Mouse (Mus musculus) frontal cortex, postnatal 10 days (tissue): ENCODE results near the gene Dolpp1.
"Not testable (repeated sequence)": the region's sequence is repeated elsewhere in the genome, so short reads cannot be mapped to it uniquely, and the experiment has no call there.

Experiments used
- DNase-seq, 2 experiments: peaks; one replicate each; pipeline ENCODE4 v3.0.0; 2022; ENCODE audit warnings: low spot score in 2 of 2, mixed read lengths in 1 of 2

The Dolpp1 gene

GRCm38 (mm10) chr2:30409454-30410176 is 17.6 kb downstream of the Dolpp1 start:
- DNase-seq, result no peak

DNA sequence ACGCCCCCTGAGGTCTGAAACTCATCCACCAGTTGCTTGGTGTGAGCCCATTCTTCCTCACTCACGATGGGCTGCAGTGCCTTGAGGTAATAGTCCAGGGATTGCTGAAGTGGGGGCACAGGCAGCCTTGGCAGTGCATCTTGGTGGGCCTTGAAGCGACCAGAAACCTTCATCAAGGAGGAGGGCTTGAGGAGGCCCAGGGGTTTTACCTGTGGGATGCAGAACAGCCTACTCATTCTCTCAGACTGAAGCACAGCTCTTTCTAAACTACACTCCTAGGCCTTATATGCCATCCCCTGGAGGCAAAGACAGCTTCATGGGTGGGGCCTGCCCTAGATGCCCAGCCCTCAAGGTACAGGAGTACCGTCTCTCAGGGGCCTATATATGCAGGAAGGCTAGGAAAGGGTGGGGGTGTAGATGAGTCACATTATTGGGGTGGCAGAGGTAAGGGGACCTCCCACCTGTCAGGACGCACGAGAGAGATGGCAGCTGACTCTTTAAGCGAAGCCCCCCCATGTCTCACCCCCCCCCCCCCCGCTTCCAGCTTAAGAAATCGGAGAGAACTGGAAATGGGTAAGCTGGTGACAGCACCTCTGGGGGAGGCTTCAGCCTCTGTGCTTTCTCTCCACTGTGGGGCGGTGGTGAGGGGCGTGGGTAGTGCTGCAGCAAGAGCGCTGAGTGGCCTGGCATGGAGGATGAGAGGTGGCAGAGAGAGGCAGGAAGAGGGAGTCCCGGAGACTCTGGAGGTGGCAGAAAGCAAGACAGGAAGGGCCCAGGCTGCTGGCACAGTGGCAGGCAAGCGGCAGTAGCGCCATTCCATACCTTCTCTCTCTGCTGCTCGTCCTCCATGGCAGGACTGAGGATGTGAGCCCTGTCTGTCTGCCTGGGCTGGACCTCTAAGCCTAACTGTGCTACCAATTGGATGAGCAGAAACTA is 21.3 kb downstream of the Dolpp1 start:
- DNase-seq, result no peak

- DNase-seq, result no peak
These were observed 22.0 kb downstream of the Dolpp1 start for GRCm38 (mm10) chr2:30414101-30414500.

DNA sequence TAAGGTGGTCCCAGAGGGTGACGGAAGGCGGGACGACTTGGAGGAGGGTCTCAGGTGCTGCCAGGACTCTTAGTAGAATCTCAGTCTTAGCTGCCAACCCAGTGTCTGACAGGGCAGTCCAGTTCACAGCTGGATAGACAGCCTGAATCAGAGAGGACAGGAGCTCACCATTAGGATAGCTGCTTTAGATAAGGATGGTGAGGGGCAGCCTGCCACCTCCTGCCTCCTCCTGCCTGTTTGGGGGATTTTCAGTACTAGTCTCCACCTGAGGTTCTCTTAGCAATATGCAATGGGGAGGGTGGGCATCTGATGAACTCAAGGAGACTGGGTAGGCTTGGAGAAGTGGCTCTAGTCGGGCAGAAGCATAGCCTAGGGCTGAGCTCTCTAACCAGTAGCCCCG is 22.6 kb downstream of the Dolpp1 start:
- DNase-seq, result no peak

DNA sequence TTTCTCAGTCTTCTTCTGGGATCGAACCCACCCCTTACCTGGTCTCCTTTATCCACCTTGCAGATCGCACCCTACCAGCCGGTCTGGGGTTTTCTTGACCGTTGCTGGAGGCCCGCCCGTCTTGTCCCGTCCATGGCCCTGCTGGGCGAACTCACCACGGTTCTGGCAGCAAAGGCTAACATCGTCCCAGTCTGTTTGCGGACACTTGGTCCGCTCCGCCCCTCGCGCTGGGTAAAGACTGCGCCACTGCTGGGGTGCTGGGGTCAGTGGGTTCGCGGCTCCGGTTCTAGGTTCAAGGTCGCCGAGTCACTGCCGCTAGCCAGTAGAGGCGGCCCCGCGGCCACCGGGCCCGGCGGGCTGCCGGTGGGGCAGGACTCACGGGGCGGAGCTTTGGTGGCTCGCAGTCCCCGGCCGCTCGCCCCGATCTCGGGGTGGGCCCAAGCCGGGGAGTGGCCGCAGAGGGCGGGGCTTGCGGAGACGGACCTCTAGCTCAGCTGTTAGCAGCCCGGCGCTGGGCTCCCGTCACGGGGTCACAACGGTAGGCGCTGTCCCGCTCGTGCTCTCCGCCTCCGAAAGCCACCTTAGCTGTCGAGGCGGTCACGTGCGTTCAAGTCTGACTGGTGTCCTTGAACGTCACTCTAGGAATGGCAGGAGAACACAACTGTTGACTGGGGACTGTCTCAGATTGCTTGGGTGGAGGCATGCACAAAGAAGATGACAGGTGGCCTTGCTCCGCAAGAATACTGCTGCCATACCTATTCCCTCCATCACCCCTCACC is 23.3 kb downstream of the Dolpp1 start, which contains the start of gene Crat:
TSS of gene Crat (minus strand) at position 657 of the 779 bp plus-strand sequence.
- DNase-seq, result peak; percentile 91 to 92

DNA sequence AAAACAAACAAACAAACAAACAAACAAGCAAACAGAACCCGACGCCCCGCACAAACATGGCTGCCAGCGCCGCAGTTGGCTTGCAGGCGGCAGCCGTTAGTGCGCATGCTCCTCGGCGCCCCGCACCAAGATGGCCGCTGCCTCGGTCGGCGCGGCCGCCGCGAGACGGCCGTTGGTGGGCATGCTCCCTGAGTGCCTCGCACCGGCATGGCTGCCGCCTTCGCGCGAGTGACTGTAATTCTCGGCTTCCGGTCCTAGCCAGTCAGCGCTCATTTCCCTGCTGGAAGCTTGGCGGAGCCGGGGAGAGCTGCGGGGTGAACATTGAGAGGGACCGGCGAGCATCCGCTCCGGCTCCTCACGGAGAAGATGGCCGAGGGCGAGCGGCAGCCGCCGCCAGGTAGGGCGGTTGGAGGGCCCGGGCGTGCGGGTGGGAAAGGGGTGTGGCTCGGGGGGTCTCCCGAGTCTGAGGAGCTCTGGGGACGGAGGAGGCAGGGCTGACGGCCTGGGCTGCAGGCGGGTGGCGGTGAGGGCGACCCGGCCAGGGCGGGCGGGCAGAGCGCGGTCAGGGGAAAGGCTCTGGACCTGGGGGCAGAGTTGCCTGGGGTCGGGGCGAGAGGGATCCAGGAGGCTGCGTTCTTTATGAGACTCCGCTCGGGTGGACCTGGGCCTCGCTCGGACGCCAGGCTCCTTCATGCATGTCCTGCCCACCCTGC is 24.0 kb downstream of the Dolpp1 start, which contains the start of gene Ptpa:
TSS of gene Ptpa (plus strand) at position 104 of the 713 bp plus-strand sequence.
- peak; percentile 90 to 93 for DNase-seq

DNA sequence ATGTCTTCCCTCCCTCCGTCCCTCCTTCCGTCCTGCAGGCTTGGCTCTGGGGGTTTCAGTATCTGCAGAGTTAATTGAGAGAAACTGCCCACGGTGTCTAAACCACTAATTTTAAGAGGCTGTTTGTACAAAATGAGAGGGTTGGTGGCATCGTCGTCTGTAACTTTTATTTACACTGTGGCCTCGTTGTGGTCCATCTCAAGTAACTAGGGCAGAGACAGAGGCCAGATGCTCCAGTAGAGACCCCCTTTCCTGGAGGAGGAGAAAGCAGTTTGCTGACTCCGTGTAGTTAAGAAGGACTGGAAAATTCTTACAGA is 24.6 kb downstream of the Dolpp1 start:
- no peak for DNase-seq

DNA sequence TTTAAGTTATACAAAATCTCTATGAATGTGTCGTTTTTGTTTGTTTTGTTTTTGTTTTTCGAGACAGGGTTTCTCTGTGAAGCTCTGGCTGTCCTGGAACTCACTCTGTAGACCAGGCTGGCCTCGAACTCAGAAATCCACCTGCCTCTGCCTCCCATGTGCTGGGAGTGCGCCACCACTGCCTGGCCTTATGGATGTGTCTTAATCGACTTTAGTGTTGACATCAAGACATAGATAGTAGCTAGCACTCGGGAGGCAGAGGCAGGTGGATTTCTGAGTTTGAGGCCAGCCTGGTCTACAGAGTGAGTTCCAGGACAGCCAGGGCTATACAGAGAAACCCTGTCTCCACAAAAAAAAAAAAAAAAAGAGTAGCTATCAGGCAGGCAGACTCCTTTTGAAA is 25.1 kb downstream of the Dolpp1 start:
- DNase-seq, result not testable (repeated sequence)

DNA sequence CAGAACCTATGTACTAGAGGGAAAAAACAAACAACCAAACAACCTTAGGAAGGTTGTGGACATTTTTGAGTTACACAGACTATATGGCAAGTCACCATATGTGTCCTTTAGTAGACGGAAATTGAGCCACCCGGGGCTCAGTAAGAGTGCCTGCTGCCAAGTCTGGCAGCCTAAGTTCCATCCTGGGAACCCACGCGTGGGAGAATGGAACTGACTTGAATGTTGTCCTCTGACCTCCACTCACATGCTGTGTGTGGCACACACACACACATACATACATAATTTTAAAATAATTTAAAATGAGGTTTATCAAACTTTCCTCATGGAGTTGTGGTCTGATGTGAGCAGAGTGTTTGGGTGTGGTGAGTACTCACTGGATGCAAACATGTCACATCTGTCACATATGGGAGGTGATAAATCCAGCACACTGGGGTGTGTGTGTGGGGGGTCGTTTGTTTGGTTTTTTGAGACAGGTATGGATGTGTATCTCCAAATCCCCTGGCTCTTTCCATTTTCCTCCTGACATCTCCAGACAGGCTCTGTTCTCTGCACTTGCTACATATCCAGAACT is 25.6 kb downstream of the Dolpp1 start:
- no peak for DNase-seq

DNA sequence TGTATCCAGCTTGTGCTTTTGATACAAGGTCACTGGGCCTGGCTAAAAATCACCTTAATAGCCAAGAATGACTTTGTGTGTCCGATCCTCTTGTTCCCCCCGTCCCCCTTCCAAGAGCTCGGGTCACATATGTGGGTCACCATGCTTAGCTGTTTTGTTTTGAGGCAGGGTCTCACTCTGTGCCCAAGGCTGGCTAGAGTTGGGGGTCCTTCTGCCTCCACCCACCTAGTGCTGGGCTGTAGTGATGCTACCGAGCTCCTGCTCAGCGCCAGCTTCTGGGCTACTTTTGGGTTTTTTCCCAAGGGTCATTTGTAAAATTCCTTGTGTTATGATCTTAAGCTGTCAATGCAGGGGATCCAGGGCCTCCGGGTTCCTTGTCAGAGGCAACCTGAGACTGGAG is 26.2 kb downstream of the Dolpp1 start:
- no peak for DNase-seq

- DNase-seq, result no peak
These were observed 27.1 kb downstream of the Dolpp1 start for GRCm38 (mm10) chr2:30419112-30419511.

DNA sequence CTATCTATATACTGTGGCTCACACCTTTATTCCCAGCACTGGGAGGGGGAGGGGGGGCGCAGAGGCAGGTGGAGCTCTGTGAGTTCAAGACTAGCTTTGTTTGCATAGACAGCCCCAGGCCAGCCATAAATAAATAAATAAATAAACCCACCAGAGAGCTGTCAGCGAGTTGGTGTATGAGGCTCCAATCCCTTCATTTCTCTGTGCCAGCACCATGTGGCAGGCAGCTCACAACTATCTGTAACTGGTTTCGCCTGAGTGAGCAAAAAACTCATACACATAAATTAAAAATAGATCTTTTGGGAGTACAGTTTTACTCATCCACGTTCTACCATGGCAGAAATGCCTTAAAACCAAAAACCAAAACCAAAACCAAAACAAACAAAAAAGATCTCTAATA is 29.4 kb downstream of the Dolpp1 start:
- no peak for DNase-seq

DNA sequence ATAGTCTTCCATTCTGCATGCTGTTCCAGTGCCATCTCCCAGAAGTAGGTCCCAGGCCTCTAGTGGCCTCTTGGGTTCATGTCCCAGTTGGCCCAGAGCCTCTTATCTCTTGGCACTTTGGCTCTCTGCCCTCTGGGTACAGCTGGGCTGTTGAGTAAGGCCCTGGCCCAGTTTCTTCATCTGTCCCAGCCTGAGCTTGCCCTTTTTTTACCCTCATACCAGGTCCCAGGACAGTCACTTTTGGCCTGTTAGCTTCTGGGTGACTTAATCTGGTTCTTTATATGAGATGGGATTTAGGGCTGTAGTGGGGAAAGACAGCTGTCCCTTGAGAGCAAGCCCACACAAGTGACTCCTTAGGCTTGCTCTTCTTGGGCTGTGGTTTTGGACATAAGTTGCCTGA is 37.1 kb downstream of the Dolpp1 start:
- DNase-seq, result no peak

- peak in 1 of 2 experiments; percentile 68 for DNase-seq
These were observed 43.5 kb downstream of the Dolpp1 start for GRCm38 (mm10) chr2:30435326-30436155.

DNA sequence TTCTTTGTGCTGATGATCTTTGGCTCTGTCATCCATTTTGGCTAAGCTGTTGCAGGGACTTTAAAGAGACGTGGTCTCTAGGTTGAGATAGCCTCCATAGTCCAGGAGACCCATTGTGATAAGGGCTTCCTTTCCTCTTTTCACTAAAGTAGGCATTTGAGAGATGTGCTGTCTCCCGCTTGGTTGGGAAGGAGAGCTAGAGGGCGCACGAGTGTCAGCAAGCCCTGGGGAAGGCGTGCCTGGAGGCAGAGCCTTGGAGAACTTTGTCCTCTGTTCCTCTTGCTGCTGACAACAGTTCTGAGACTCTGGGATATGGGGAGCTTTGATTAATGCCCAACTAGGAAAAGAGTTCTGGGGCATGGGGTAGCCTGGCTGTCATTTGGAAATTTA is 44.1 kb downstream of the Dolpp1 start:
- no peak for DNase-seq

DNA sequence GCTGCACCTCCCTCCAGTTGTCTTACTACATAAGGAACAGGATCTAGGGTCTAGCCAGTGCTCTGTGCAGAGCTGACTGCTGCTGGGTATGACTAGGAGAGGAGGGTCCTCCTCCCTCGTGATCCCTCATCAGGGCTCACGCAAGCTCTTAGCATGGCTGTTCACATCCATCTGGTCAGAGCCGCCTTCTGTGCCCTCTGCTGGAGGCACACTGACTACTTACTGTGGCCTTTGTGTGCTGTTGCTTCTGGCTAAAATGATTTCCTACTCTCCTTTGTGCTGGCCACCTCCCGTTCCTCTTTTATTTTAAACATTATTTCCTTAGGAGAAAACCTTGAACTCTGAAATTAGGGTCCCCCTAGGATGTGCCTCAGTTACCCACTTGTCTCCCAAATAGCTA is 44.8 kb downstream of the Dolpp1 start:
- no peak for DNase-seq

GRCm38 (mm10) chr2:30437791-30438190 is 45.7 kb downstream of the Dolpp1 start:
- no peak for DNase-seq

DNA sequence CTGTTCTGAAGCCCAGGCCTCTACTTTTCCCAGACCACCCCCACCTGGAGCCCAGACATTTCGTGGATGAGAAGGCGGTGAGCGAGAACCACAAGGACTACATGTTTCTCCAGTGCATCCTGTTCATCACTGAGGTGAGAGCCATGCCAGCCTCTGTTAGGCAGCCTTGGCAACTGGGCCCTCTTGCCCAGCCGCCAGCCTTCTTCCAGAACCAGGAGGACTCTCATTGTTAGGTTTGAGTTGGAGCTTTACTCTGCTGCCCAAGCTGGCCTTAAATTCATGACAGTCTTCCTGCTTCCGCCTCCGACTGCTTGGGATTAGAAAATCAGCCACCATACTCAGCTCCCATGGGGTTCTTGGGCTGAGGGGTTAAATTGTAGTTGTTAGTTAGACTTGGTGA is 47.6 kb downstream of the Dolpp1 start:
- DNase-seq, result no peak

- DNase-seq, result no peak
These were observed 48.2 kb downstream of the Dolpp1 start for GRCm38 (mm10) chr2:30440211-30440700.
